Mouse (Mus musculus): ENCODE data around the gene Zfp362. TPM values are rescaled to one million over a fixed set of nuclear protein-coding genes. Genes with fewer than 3 reads are reported as not detected.

Gene Zfp362
- total and polyA plus RNA-seq, 3 experiments: 9.7 to 70.1 (median 16.1) TPM

GRCm38 (mm10) chr4:128724059-128724458 is 81.8 kb downstream of the Zfp362 start:
- DNase-seq (ENCODE audit: extremely low read depth): no peak
- dilution Hi-C loops (cut with MboI; ENCODE audit: extremely low pct_ligation_motif_present, extremely low pct_unique_long_range_greater_than_20kb, low sequenced_read_pairs) (no loop called here), in situ Hi-C loops (cut with MboI; ENCODE audit: low pct_ligation_motif_present, low pct_unique_long_range_greater_than_20kb, low sequenced_read_pairs) (no loop called here)
- H3K36me3 ChIP-seq (replicated peaks in 1 of 2; ENCODE audit: control insufficient read depth in 1 of 2, insufficient read depth in 1 of 2, low read length in 1 of 2): peaks cover 4 to 43% of the 10 kb centered on the region in 2 experiments
- no peaks in the 10 kb centered on the region for H3K9me3 ChIP-seq (replicated peaks; ENCODE audit: low read length)
- H3K9ac ChIP-seq (ENCODE audit: insufficient read depth, low read depth): no peak overlapping the region
- H3K79me2 ChIP-seq (replicated peaks; ENCODE audit: control insufficient read depth, extremely low read depth, insufficient read depth, poor library complexity, severe bottlenecking): peaks cover 13% of the 10 kb centered on the region
- H3K27me3 ChIP-seq (replicated peaks): no peaks in the 10 kb centered on the region
- H3K4me3 ChIP-seq (replicated peaks in 1 of 3; ENCODE audit: low read depth in 2 of 3, low read length in 2 of 3, poor library complexity in 1 of 3): no peak overlapping the region
- peaks cover 3 to 20% of the 10 kb centered on the region in 2 experiments for H3K4me1 ChIP-seq (ENCODE audit: control insufficient read depth in 1 of 2, insufficient read depth in 2 of 2)
- no peak overlapping the region for H3K4me2 ChIP-seq (ENCODE audit: insufficient read depth, low read depth, poor library complexity, severe bottlenecking)
- TF ChIP-seq CHD2 (IDR thresholded peaks at IDR 0.05; ENCODE audit: low read length) (no peak), KAT2A (IDR thresholded peaks at IDR 0.05; ENCODE audit: insufficient replicate concordance, low read length) (no peak), BHLHE40 (IDR thresholded peaks at IDR 0.05; ENCODE audit: low read depth, low read length) (no peak), E2F4 (IDR thresholded peaks at IDR 0.05; ENCODE audit: insufficient replicate concordance, low read depth, low read length) (no peak), HCFC1 (IDR thresholded peaks at IDR 0.05; ENCODE audit: low read depth, low read length) (no peak), GABPA (IDR thresholded peaks at IDR 0.05; ENCODE audit: insufficient replicate concordance, low read depth, low read length) (no peak), TBP (conservative IDR thresholded peaks at IDR 0.05; ENCODE audit: low read depth, low read length) (no peak), NRF1 (IDR thresholded peaks at IDR 0.05; ENCODE audit: low read depth, low read length) (no peak), MAZ (IDR thresholded peaks at IDR 0.05; ENCODE audit: low read depth, low read length) (no peak), IRF4 (IDR thresholded peaks at IDR 0.05; ENCODE audit: low read depth, low read length) (no peak), TCF12 (IDR thresholded peaks at IDR 0.05; ENCODE audit: low read depth, low read length) (no peak), RCOR1 (conservative IDR thresholded peaks at IDR 0.05; ENCODE audit: low read depth, low read length) (no peak), MXI1 (IDR thresholded peaks at IDR 0.05; ENCODE audit: low read depth, low read length) (no peak), POLR2A (IDR thresholded peaks at IDR 0.05; ENCODE audit: low read depth, low read length) (no peak)
- H3K27ac ChIP-seq (ENCODE audit: insufficient read depth, low read depth): no peak overlapping the region

GRCm38 (mm10) chr4:128723431-128723830 is 82.4 kb downstream of the Zfp362 start:
- Histone ChIP-seq H3K36me3 (replicated peaks in 1 of 2; ENCODE audit: control insufficient read depth in 1 of 2, insufficient read depth in 1 of 2, low read length in 1 of 2) (peaks cover 4 to 47% of the 10 kb centered on the region in 2 experiments), H3K27me3 (replicated peaks) (no peaks in the 10 kb centered on the region), H3K4me3 (replicated peaks in 1 of 3; ENCODE audit: low read depth in 2 of 3, low read length in 2 of 3, poor library complexity in 1 of 3) (no peak overlapping the region), H3K4me2 (ENCODE audit: insufficient read depth, low read depth, poor library complexity, severe bottlenecking) (no peak overlapping the region), H3K79me2 (replicated peaks; ENCODE audit: control insufficient read depth, extremely low read depth, insufficient read depth, poor library complexity, severe bottlenecking) (peaks cover 7% of the 10 kb centered on the region; the same call in 1 of the 2 replicates), H3K27ac (ENCODE audit: insufficient read depth, low read depth) (no peak overlapping the region), H3K4me1 (ENCODE audit: control insufficient read depth in 1 of 2, insufficient read depth in 2 of 2) (peaks cover 3 to 20% of the 10 kb centered on the region in 2 experiments), H3K9me3 (replicated peaks; ENCODE audit: low read length) (no peaks in the 10 kb centered on the region), H3K9ac (ENCODE audit: insufficient read depth, low read depth) (no peak overlapping the region)
- in situ Hi-C loops (cut with MboI; ENCODE audit: low pct_ligation_motif_present, low pct_unique_long_range_greater_than_20kb, low sequenced_read_pairs): no loop called here
- TF ChIP-seq USF1 (IDR thresholded peaks at IDR 0.05; ENCODE audit: low read depth, low read length): no peak
- no peak for TF ChIP-seq GABPA (IDR thresholded peaks at IDR 0.05; ENCODE audit: insufficient replicate concordance, low read depth, low read length)
- TF ChIP-seq MYC (IDR thresholded peaks at IDR 0.05; ENCODE audit: low read depth, low read length): no peak
- no peak for TF ChIP-seq E2F4 (IDR thresholded peaks at IDR 0.05; ENCODE audit: insufficient replicate concordance, low read depth, low read length)
- no peak for TF ChIP-seq POLR2A (IDR thresholded peaks at IDR 0.05; ENCODE audit: low read depth, low read length)
- TF ChIP-seq ZNF384 (IDR thresholded peaks at IDR 0.05; ENCODE audit: low read depth, low read length): no peak
- TF ChIP-seq ELF1 (IDR thresholded peaks at IDR 0.05; ENCODE audit: low read depth, low read length): no peak
- no peak for TF ChIP-seq JUND (conservative IDR thresholded peaks at IDR 0.05; ENCODE audit: low read depth, low read length)
- TF ChIP-seq CHD2 (IDR thresholded peaks at IDR 0.05; ENCODE audit: low read length): no peak
- no peak for TF ChIP-seq POLR2AphosphoS2 (IDR thresholded peaks at IDR 0.05; ENCODE audit: low read depth, low read length)
- TF ChIP-seq ZC3H11A (IDR thresholded peaks at IDR 0.05; ENCODE audit: low read depth, low read length): no peak
- TF ChIP-seq NELFE (IDR thresholded peaks at IDR 0.05; ENCODE audit: low read depth, low read length): no peak
- TF ChIP-seq ZMIZ1 (IDR thresholded peaks at IDR 0.05; ENCODE audit: low read depth, low read length): no peak
- no peak for TF ChIP-seq KAT2A (IDR thresholded peaks at IDR 0.05; ENCODE audit: insufficient replicate concordance, low read length)
- no peak for TF ChIP-seq ZKSCAN1 (IDR thresholded peaks at IDR 0.05; ENCODE audit: borderline replicate concordance, low read depth, low read length)
- no peak for TF ChIP-seq TBP (conservative IDR thresholded peaks at IDR 0.05; ENCODE audit: low read depth, low read length)
- TF ChIP-seq PAX5 (IDR thresholded peaks at IDR 0.05; ENCODE audit: low read length): no peak
- no peak for TF ChIP-seq IRF4 (IDR thresholded peaks at IDR 0.05; ENCODE audit: low read depth, low read length)
- TF ChIP-seq ETS1 (conservative IDR thresholded peaks at IDR 0.05; ENCODE audit: low read depth, low read length): no peak
- dilution Hi-C loops (cut with MboI; ENCODE audit: extremely low pct_ligation_motif_present, extremely low pct_unique_long_range_greater_than_20kb, low sequenced_read_pairs): no loop called here
- no peak for DNase-seq (ENCODE audit: extremely low read depth)
